Mouse (Mus musculus): ENCODE measurements around the gene Ckmt1. TPM values are rescaled to one million over a fixed set of nuclear protein-coding genes. Genes with fewer than 3 reads are reported as not detected.

Gene Ckmt1
- not detected for polyA plus RNA-seq (2017; shearing (Covaris generic))

GRCm38 (mm10) chr2:121357494-121357893 lies at the start of gene Ckmt1:
Gene Ckmt1, plus strand, starts transcription at chr2:121357714.

GRCm38 (mm10) chr2:121354820-121355592 lies 2.5 kb upstream of the Ckmt1 start, which contains the start of gene Ppip5k1:
Gene Ppip5k1, minus strand, starts transcription at chr2:121355396.

DNA sequence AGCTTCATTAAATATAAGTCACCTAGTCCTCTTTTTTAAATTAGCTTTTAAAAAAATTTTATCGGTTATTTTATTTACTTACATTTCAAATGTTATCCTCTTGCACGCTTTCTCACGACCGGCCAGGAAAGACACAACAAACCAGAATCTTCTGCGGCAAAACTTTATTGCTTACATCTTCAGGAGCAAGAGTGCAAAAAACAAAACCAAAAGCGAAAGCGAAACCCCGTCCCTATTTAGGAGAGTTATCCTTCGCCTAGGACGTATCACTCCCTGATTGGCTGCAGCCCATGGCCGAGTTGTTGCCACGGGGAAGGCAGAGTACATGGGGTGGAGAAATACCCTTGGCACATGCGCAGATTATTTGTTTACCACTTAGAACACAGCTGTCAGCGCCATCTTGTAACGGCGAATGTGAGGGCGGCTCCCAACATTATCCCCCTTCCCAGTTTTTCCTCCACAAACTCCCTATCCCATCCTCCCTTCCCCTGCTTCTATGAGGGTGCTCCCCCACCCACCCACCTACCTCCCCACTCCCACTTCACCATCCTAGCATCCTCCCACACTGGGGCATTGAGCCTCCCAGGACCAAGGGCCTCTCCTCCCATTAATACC lies 29.6 kb downstream of the Ckmt1 start, which contains the start of gene Strc:
Gene Strc, minus strand, starts transcription at position 208 of the 615 bp plus-strand sequence.

Other genes with a start within 250 kb of the Ckmt1 start
- not detected for gene Tgm7, start 247.9 kb upstream of the Ckmt1 start, polyA plus RNA-seq (2017; shearing (Covaris generic))
- 16.5 TPM for gene Adal, start 217.3 kb upstream of the Ckmt1 start, polyA plus RNA-seq (2017; shearing (Covaris generic))
- gene Lcmt2, start 217.1 kb upstream of the Ckmt1 start, polyA plus RNA-seq (2017; shearing (Covaris generic)): 11.4 TPM
- gene Tubgcp4, start 187.1 kb upstream of the Ckmt1 start, polyA plus RNA-seq (2017; shearing (Covaris generic)): 108 TPM
- 75.9 TPM for gene Zscan29, start 186.6 kb upstream of the Ckmt1 start, polyA plus RNA-seq (2017; shearing (Covaris generic))
- 79.0 TPM for gene Trp53bp1, start 86.3 kb upstream of the Ckmt1 start, polyA plus RNA-seq (2017; shearing (Covaris generic))
- gene Map1a, start 68.1 kb upstream of the Ckmt1 start, polyA plus RNA-seq (2017; shearing (Covaris generic)): 0.06 TPM
- gene Ppip5k1, start 2.3 kb upstream of the Ckmt1 start, polyA plus RNA-seq (2017; shearing (Covaris generic)): 12.6 TPM
- 0.42 TPM for gene Strc, start 29.5 kb downstream of the Ckmt1 start, polyA plus RNA-seq (2017; shearing (Covaris generic))
- 309 TPM for gene Pdia3, start 56.1 kb downstream of the Ckmt1 start, polyA plus RNA-seq (2017; shearing (Covaris generic))
- gene Catsper2, start 56.1 kb downstream of the Ckmt1 start, polyA plus RNA-seq (2017; shearing (Covaris generic)): 2.6 TPM
- gene Ell3, start 86.6 kb downstream of the Ckmt1 start, polyA plus RNA-seq (2017; shearing (Covaris generic)): 0.65 TPM
- 626 TPM for gene Serf2, start 91.5 kb downstream of the Ckmt1 start, polyA plus RNA-seq (2017; shearing (Covaris generic))
- gene Hypk, start 95.6 kb downstream of the Ckmt1 start, polyA plus RNA-seq (2017; shearing (Covaris generic)): 156 TPM
- gene Serinc4, start 99.1 kb downstream of the Ckmt1 start, polyA plus RNA-seq (2017; shearing (Covaris generic)): 0.36 TPM
- 115 TPM for gene Mfap1b, start 116.4 kb downstream of the Ckmt1 start, polyA plus RNA-seq (2017; shearing (Covaris generic))
- gene Mfap1a, start 149.0 kb downstream of the Ckmt1 start, polyA plus RNA-seq (2017; shearing (Covaris generic)): 37.0 TPM
- gene Wdr76, start 149.0 kb downstream of the Ckmt1 start, polyA plus RNA-seq (2017; shearing (Covaris generic)): 6.9 TPM